Mouse (Mus musculus): ENCODE data around the gene 4933428G20Rik. TPM values are rescaled to one million over a fixed set of nuclear protein-coding genes. Genes with fewer than 3 reads are reported as not detected.

Gene 4933428G20Rik
- total RNA-seq, 2 experiments from 2014 or later = 0.25 TPM; not detected in 1

DNA sequence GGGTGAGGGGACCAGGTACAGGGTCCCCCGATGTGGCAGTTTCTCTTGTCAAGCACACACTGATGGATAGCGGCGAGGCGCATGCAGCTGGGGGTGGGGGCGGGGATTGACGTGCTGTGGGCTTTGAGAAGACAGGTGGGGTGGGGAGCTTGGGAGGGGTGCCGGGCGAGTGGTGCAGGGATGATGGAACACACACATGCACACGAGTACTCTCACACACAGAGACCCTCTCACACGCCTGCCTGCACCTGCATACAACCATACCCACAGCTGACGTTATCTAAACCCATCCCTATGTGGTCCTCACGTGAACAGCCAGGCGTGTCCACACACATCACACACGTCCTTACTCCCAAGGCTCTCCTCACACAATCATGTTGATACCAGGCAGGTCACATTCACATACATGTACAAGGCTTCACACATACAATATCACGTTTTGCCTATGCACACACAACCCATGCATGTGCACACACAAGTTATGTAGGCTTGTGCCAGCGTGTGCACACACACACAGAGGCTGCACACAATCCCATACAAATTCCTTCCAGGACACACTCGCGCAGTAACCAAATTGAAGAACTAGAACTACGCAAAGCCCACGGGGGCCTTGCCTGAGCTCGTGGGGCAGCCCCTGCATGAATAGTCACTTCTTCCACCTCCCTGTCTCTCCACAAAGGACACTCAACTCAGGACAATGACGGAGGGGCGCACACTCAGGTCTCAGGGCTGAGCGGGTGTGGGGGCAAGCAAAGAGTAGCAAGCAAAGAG is 9.8 kb upstream of the 4933428G20Rik start:
- Histone ChIP-seq H3K4me3 (no peak overlapping the region), H3K27ac (no peak overlapping the region)
- DNase-seq (ENCODE audit: low spot score in 2 of 2) = no peak
- TF ChIP-seq CTCF (conservative IDR thresholded peaks at IDR 0.05) = no peak

DNA sequence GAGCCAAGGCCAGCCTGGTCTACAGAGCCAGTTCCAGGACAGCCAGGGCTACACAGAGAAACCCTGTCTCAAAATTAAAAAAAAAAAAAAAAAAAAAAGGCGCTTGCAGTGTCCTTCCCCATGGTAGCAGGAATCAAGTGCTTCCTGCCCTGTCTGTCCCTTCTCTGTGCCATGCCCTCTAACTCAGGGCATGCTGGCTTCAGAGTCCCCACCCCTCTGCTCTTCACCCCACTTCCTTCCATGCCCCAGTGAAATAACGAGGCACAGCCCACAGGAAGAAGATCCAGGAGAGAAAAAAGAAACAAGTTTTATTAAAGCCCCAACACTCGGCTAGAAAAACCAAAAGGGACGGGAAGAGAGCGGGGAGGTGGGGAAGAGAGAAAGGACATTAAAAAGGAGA is 8.9 kb upstream of the 4933428G20Rik start:
- DNase-seq (ENCODE audit: low spot score in 2 of 2) = no peak
- no peak for TF ChIP-seq CTCF (conservative IDR thresholded peaks at IDR 0.05)
- no peak overlapping the region for H3K4me3 ChIP-seq
- H3K27ac ChIP-seq = no peak overlapping the region

- no peak overlapping the region for H3K27ac ChIP-seq
- H3K4me3 ChIP-seq = no peak overlapping the region
- DNase-seq (ENCODE audit: low spot score in 2 of 2) = no peak
- TF ChIP-seq CTCF (conservative IDR thresholded peaks at IDR 0.05) = no peak
Observed at GRCm38 (mm10) chr11:97508198-97508597, 8.1 kb upstream of the 4933428G20Rik start.

DNA sequence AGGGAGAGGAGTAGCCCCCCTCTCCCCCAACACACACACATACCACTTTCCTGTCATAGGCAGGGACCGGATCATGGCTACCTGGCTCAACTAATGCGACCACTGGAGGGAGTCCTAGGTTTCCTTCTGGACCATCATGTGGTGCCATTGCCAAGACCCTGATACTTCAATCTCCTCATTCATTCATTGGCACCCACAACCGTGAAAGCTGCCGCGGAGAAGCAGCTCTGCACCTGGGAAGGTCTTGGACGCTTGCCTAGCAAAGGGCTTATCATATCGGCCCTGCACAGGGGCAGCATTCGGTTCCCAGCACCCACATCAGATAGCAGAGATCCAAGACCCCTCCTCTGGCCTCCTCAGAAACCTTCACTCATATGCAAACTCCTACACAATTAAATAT is 6.2 kb upstream of the 4933428G20Rik start:
- no peak overlapping the region for H3K27ac ChIP-seq
- no peak overlapping the region for H3K4me3 ChIP-seq
- no peak for DNase-seq (ENCODE audit: low spot score in 2 of 2)
- TF ChIP-seq CTCF (conservative IDR thresholded peaks at IDR 0.05) = peak; percentile 50

GRCm38 (mm10) chr11:97505784-97506183 is 5.6 kb upstream of the 4933428G20Rik start:
- DNase-seq (ENCODE audit: low spot score in 2 of 2) = no peak
- H3K4me3 ChIP-seq = no peak overlapping the region
- H3K27ac ChIP-seq = no peak overlapping the region
- TF ChIP-seq CTCF (conservative IDR thresholded peaks at IDR 0.05) = no peak

DNA sequence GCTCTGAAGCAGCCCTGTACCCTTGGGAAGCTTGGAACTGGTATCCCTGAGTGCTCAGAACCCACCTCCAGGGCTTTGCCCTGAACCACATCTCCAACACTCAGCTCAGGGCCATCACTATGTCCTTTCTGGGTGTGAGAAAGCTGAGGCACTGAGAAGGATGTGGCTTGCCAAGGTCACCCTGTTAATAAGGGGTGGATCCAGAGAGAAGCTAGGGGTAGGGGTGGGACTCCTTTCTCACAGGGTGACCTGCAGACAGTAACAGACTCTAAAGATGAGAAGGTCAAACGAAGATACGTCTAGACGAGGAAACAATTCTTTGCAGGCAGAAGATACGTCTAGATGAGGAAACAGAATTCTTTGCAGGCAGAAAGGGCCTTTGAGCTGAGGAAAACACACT is 2.7 kb upstream of the 4933428G20Rik start:
- no peak for DNase-seq (ENCODE audit: low spot score in 2 of 2)
- Histone ChIP-seq H3K27ac (no peak overlapping the region), H3K4me3 (no peak overlapping the region)
- TF ChIP-seq CTCF (conservative IDR thresholded peaks at IDR 0.05) = no peak

DNA sequence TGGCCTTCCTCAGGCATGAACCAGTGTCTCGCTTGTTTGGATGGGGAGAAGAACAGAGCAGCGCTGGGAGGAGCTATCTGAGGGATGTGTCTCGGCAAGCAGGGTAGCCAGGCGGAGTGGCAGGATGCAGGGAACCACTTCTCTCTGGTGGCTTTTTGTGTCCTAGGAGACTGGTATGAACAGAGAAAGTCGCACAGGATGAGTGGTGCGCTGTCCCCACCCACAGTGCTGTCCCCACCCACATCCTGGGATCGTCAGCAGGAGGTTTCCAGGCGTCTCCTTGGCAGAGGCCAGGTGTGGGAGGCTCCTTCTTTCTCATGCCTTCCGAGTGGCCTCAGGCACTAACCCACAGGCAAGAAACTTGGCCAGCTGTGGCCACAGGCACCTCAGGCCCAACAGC is 2.2 kb upstream of the 4933428G20Rik start:
- no peak for TF ChIP-seq CTCF (conservative IDR thresholded peaks at IDR 0.05)
- Histone ChIP-seq H3K4me3 (no peak overlapping the region), H3K27ac (no peak overlapping the region)
- DNase-seq (ENCODE audit: low spot score in 2 of 2) = peak in 1 of 2 experiments; percentile 40

DNA sequence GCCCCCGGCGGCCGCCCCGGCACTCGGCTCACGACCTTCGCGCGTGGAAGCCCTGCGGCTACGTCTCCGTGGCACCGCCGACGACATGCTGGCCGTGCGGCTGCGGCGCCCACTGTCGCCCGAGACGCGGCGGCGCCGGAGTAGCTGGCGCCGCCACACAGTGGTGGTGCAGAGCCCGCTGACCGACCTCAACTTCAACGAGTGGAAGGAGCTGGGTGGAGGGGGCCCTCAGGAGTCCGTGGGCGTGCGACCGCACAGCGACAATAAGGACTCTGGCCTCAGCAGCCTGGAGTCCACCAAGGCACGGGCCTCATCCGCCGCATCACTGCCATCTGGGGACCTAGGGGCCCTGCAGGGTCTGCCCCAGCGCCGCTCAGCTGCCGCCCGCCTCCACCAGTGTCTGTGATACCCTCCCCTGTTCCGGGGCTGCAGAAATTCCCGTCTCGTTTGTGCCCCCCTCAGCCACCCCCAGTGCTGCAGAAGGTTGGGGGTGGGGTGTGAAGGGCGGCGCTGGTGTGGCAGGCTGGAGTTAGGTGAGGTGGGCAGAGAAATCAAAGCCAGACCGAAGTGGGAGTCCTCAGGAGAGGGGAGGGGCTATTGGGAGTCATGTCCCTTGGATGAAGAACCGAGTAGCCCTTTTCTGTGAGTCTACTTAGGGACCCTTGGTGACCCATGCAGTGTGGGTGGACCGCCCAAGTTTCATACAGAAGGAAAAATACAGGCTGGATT is 744 bp upstream of the 4933428G20Rik start:
- H3K4me3 ChIP-seq = peak overlapping the region; percentile 31
- peak overlapping the region; percentile 12; the same call in 1 of the 2 replicates for H3K27ac ChIP-seq
- DNase-seq (ENCODE audit: low spot score in 2 of 2) = no peak
- no peak for TF ChIP-seq CTCF (conservative IDR thresholded peaks at IDR 0.05)

GRCm38 (mm10) chr11:97497543-97497942 is 2.6 kb downstream of the 4933428G20Rik start:
- TF ChIP-seq CTCF (conservative IDR thresholded peaks at IDR 0.05) = no peak
- H3K4me3 ChIP-seq = no peak overlapping the region
- DNase-seq (ENCODE audit: low spot score in 2 of 2) = no peak
- H3K27ac ChIP-seq = no peak overlapping the region

- TF ChIP-seq CTCF (conservative IDR thresholded peaks at IDR 0.05) = no peak
- DNase-seq (ENCODE audit: low spot score in 2 of 2) = no peak
- no peak overlapping the region for H3K4me3 ChIP-seq
- no peak overlapping the region for H3K27ac ChIP-seq
Observed at GRCm38 (mm10) chr11:97492836-97493235, 7.3 kb downstream of the 4933428G20Rik start.

GRCm38 (mm10) chr11:97491640-97492039 is 8.5 kb downstream of the 4933428G20Rik start:
- TF ChIP-seq CTCF (conservative IDR thresholded peaks at IDR 0.05) = no peak
- H3K27ac ChIP-seq = no peak overlapping the region
- no peak for DNase-seq (ENCODE audit: low spot score in 2 of 2)
- H3K4me3 ChIP-seq = no peak overlapping the region

DNA sequence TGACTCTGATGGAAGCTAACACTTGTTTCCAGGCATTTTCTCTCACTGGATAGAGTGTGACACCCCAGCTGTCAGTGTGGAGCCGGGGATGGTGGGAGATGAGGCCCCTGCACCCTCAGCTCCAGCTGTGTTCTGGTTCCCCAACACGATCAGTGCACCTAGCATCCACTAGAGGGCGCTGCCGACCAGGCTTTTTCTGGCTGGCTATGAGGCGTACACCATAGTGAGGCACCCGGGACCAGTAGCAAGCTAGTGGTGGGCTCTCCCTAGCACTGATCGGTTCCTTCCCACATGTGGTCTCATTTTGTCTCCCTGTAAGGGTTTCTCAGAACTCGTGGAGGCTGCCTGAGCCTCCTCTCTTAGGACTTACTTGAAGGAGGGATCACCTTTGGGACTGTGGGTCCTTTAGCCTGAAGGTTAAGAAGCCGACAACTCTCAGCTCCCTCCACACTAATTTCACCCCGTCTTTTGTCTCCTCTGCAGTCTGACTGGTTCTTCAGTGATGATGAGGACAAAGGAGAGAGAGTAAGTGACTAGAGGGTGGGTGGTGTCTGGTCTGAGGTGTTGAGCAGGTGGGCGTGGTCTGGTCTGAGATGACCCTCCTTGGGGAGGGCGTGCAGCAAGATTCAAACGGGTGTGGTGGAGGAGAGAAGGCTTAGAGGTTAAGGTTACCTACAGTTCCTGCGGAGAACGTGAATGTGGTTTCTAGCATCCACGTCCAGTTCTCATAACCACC is 10.4 kb downstream of the 4933428G20Rik start:
- peak in 1 of 2 experiments; percentile 81 for DNase-seq (ENCODE audit: low spot score in 2 of 2)
- Histone ChIP-seq H3K4me3 (no peak overlapping the region), H3K27ac (no peak overlapping the region)
- TF ChIP-seq CTCF (conservative IDR thresholded peaks at IDR 0.05) = peak; percentile 99

- TF ChIP-seq CTCF (conservative IDR thresholded peaks at IDR 0.05) = no peak
- DNase-seq (ENCODE audit: low spot score in 2 of 2) = no peak
Observed at GRCm38 (mm10) chr11:97487656-97488055, 12.5 kb downstream of the 4933428G20Rik start.

More at GRCm38 (mm10) chr11:97487656-97488055, 12.5 kb downstream of the 4933428G20Rik start:
- Histone ChIP-seq H3K4me3 (no peak overlapping the region), H3K27ac (no peak overlapping the region)
